Mouse (Mus musculus): ENCODE measurements around the gene Cog1. TPM values are rescaled to one million over a fixed set of nuclear protein-coding genes. Genes with fewer than 3 reads are reported as not detected.

Gene Cog1
- polyA plus RNA-seq, 1 experiment from 2014 or later = 16.6 TPM

GRCm38 (mm10) chr11:113667704-113668103 lies 18.7 kb downstream of the Cog1 start:
- H3K4me3 ChIP-seq = no peak overlapping the region
- H3K4me2 ChIP-seq = no peak overlapping the region
- 63% methylated on average over 4 of the region's 4 CpGs for WGBS
- H3K4me1 ChIP-seq = peaks cover 38% of the 10 kb centered on the region
- 0 out of 2 replicates have a peak overlapping the region, but pooled peaks have one; percentile 24 for H3K27ac ChIP-seq (replicated peaks)
- H3K9ac ChIP-seq = peak overlapping the region; percentile 20; the same call in 1 of the 2 replicates
- no peaks in the 10 kb centered on the region for H3K9me3 ChIP-seq
- no peak for ATAC-seq (ENCODE audit: extremely low read depth, insufficient number of reproducible peaks, low FRiP score, low TSS enrichment)
- H3K36me3 ChIP-seq = peaks cover 81% of the 10 kb centered on the region
- no peaks in the 10 kb centered on the region for H3K27me3 ChIP-seq (replicated peaks)

DNA sequence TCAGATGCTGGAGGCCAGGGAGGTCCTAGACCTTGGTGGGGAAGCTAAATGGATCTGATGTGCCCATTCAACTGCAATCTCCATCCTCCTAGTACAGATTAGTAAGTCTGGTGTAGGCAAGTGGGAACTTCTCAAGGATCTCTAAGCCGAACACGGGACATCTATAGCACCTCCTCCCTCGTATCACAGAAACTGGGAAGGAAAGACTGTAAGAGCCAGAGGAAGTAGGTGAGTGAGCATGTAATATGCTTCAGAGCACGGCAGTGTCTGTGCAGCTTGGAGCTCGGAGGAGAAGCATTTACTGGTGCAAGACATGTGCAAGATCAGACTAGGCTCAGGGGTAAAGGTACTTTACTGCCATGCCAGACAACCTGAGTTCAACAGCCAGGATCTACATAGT lies 19.9 kb downstream of the Cog1 start:
- Histone ChIP-seq H3K4me3 (no peak overlapping the region), H3K4me2 (no peak overlapping the region), H3K27me3 (replicated peaks) (no peaks in the 10 kb centered on the region), H3K9me3 (no peaks in the 10 kb centered on the region), H3K4me1 (peaks cover 46% of the 10 kb centered on the region), H3K36me3 (peaks cover 81% of the 10 kb centered on the region), H3K9ac (0 out of 2 replicates have a peak overlapping the region, but pooled peaks have one; percentile 21), H3K27ac (replicated peaks) (no peak overlapping the region)
- 79% methylated on average over 5 of the region's 5 CpGs for WGBS
- no peak for ATAC-seq (ENCODE audit: extremely low read depth, insufficient number of reproducible peaks, low FRiP score, low TSS enrichment)

- Histone ChIP-seq H3K4me1 (peaks cover 51% of the 10 kb centered on the region), H3K27me3 (replicated peaks) (no peaks in the 10 kb centered on the region), H3K4me2 (no peak overlapping the region), H3K27ac (replicated peaks) (no peak overlapping the region), H3K9me3 (no peaks in the 10 kb centered on the region), H3K9ac (no peak overlapping the region; the same call in 1 of the 2 replicates), H3K36me3 (peaks cover 81% of the 10 kb centered on the region), H3K4me3 (no peak overlapping the region)
- WGBS = 71% methylated on average over 4 of the region's 4 CpGs
- no peak for ATAC-seq (ENCODE audit: extremely low read depth, insufficient number of reproducible peaks, low FRiP score, low TSS enrichment)
These were observed 20.7 kb downstream of the Cog1 start for GRCm38 (mm10) chr11:113669711-113670110.

GRCm38 (mm10) chr11:113673614-113674013 lies 24.6 kb downstream of the Cog1 start:
- no peak for ATAC-seq (ENCODE audit: extremely low read depth, insufficient number of reproducible peaks, low FRiP score, low TSS enrichment)
- Histone ChIP-seq H3K27ac (replicated peaks) (peak overlapping the region; percentile 69), H3K36me3 (peaks cover 84% of the 10 kb centered on the region), H3K9me3 (no peaks in the 10 kb centered on the region), H3K4me2 (peak overlapping the region; percentile 37), H3K4me1 (peaks cover 39% of the 10 kb centered on the region), H3K4me3 (0 out of 2 replicates have a peak overlapping the region, but pooled peaks have one; percentile 3), H3K27me3 (replicated peaks) (no peaks in the 10 kb centered on the region), H3K9ac (peak overlapping the region; percentile 37; the same call in 1 of the 2 replicates)
- WGBS = 58% methylated on average over 4 of the region's 4 CpGs

- Histone ChIP-seq H3K27me3 (replicated peaks) (no peaks in the 10 kb centered on the region), H3K36me3 (peaks cover 74% of the 10 kb centered on the region), H3K27ac (replicated peaks) (no peak overlapping the region), H3K4me3 (no peak overlapping the region), H3K9me3 (no peaks in the 10 kb centered on the region), H3K4me2 (no peak overlapping the region), H3K4me1 (peaks cover 37% of the 10 kb centered on the region), H3K9ac (0 out of 2 replicates have a peak overlapping the region, but pooled peaks have one; percentile 5)
- no peak for ATAC-seq (ENCODE audit: extremely low read depth, insufficient number of reproducible peaks, low FRiP score, low TSS enrichment)
- 85% methylated on average over 5 of the region's 5 CpGs for WGBS
These were observed 25.6 kb downstream of the Cog1 start for GRCm38 (mm10) chr11:113674595-113674994.

GRCm38 (mm10) chr11:113676847-113677246 lies 27.9 kb downstream of the Cog1 start:
- H3K4me3 ChIP-seq = no peak overlapping the region
- no peak overlapping the region for H3K9ac ChIP-seq
- H3K4me2 ChIP-seq = no peak overlapping the region
- no peak overlapping the region for H3K27ac ChIP-seq (replicated peaks)
- no peaks in the 10 kb centered on the region for H3K9me3 ChIP-seq
- H3K36me3 ChIP-seq = peaks cover 54% of the 10 kb centered on the region
- no peaks in the 10 kb centered on the region for H3K27me3 ChIP-seq (replicated peaks)
- H3K4me1 ChIP-seq = peaks cover 51% of the 10 kb centered on the region
- ATAC-seq (ENCODE audit: extremely low read depth, insufficient number of reproducible peaks, low FRiP score, low TSS enrichment) = no peak
- 89% methylated on average over 2 of the region's 2 CpGs for WGBS

DNA sequence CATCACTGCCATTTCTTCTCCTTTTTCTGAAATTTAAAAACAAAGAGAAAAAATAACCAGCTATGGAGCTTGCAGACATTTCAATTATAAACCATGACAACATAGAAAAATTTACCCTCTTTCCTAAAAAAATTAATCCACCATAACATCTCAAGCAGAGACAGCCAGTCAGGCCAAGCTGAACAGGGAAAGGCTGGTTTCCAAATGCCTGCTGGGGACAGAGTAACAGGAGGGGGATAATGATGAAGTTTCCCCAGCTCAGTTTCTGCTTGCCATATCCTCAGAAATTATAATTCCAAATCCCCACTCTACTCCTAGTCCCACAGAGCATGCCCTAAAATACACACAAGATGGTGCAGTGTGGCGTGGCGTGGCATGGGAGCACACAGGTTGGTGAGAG lies 28.4 kb downstream of the Cog1 start:
- WGBS = 95% methylated on average over 2 of the region's 2 CpGs
- 0 out of 2 replicates have a peak overlapping the region, but pooled peaks have one; percentile 79 for H3K27ac ChIP-seq (replicated peaks)
- ATAC-seq (ENCODE audit: extremely low read depth, insufficient number of reproducible peaks, low FRiP score, low TSS enrichment) = no peak
- H3K9ac ChIP-seq = peak overlapping the region; percentile 48; the same call in 1 of the 2 replicates
- H3K4me1 ChIP-seq = peaks cover 57% of the 10 kb centered on the region
- peaks cover 48% of the 10 kb centered on the region for H3K36me3 ChIP-seq
- no peak overlapping the region for H3K4me2 ChIP-seq
- H3K9me3 ChIP-seq = no peaks in the 10 kb centered on the region
- no peak overlapping the region for H3K4me3 ChIP-seq
- no peaks in the 10 kb centered on the region for H3K27me3 ChIP-seq (replicated peaks)

DNA sequence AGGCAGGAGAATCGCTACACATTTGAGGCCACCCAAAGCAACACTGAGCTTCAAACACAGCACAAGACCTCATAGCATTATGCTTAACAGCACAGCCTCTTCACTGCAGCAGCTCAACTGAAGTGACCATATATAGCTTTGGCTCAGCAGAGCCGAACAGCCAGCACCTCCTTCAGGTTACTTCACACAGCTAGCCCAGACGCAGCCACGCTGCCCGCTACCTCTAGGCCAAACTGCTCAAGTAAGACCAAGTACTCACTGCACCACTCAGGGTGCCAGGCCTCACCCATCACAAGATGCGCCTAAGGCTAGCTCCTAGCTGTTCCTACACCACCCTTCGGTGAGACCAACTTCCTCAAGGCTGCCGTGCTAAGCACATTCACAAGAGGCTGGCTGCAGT lies 29.4 kb downstream of the Cog1 start:
- Histone ChIP-seq H3K4me2 (peak overlapping the region; percentile 82), H3K9me3 (no peaks in the 10 kb centered on the region), H3K27me3 (replicated peaks) (no peaks in the 10 kb centered on the region), H3K27ac (replicated peaks) (peak overlapping the region; percentile 79), H3K9ac (peak overlapping the region; percentile 48), H3K4me3 (peak overlapping the region; percentile 5; the same call in 1 of the 2 replicates), H3K36me3 (peaks cover 38% of the 10 kb centered on the region), H3K4me1 (peaks cover 56% of the 10 kb centered on the region)
- 57% methylated on average over 8 of the region's 8 CpGs for WGBS
- no peak; the same call in 1 of the 2 replicates for ATAC-seq (ENCODE audit: extremely low read depth, insufficient number of reproducible peaks, low FRiP score, low TSS enrichment)

GRCm38 (mm10) chr11:113680954-113681353 lies 32.0 kb downstream of the Cog1 start:
- Histone ChIP-seq H3K4me1 (peaks cover 53% of the 10 kb centered on the region), H3K36me3 (peaks cover 13% of the 10 kb centered on the region), H3K9ac (peak overlapping the region; percentile 34), H3K27me3 (replicated peaks) (no peaks in the 10 kb centered on the region), H3K9me3 (no peaks in the 10 kb centered on the region), H3K4me2 (peak overlapping the region; percentile 82), H3K27ac (replicated peaks) (peak overlapping the region; percentile 99), H3K4me3 (peak overlapping the region; percentile 95)
- 64% methylated on average over 2 of the region's 2 CpGs for WGBS
- peak; percentile 6; the same call in 1 of the 2 replicates for ATAC-seq (ENCODE audit: extremely low read depth, insufficient number of reproducible peaks, low FRiP score, low TSS enrichment)

DNA sequence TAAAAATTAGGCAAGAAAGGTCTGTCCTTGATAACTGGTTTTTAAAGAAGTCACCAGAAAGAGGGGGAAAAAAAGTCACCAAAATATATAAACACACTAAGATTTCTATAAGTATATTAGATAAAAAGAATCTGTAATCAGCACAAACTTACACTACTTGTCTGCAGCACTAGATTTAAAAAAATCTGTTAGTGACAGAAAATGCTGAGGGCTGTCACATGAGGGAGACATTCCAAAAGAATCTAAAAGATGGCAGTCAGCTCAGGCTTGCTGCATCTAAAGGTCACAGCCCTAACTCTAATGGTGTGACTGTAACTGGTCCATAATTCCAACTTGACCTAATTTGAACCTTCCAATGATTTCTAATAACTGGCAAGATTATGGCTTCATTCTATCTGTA lies 33.0 kb downstream of the Cog1 start:
- H3K4me3 ChIP-seq = peak overlapping the region; percentile 95
- H3K27me3 ChIP-seq (replicated peaks) = no peaks in the 10 kb centered on the region
- H3K36me3 ChIP-seq = peaks cover 2% of the 10 kb centered on the region
- peak overlapping the region; percentile 57 for H3K9ac ChIP-seq
- peaks cover 60% of the 10 kb centered on the region for H3K4me1 ChIP-seq
- peak overlapping the region; percentile 99 for H3K27ac ChIP-seq (replicated peaks)
- H3K9me3 ChIP-seq = no peaks in the 10 kb centered on the region
- no peak for ATAC-seq (ENCODE audit: extremely low read depth, insufficient number of reproducible peaks, low FRiP score, low TSS enrichment)
- peak overlapping the region; percentile 82 for H3K4me2 ChIP-seq

DNA sequence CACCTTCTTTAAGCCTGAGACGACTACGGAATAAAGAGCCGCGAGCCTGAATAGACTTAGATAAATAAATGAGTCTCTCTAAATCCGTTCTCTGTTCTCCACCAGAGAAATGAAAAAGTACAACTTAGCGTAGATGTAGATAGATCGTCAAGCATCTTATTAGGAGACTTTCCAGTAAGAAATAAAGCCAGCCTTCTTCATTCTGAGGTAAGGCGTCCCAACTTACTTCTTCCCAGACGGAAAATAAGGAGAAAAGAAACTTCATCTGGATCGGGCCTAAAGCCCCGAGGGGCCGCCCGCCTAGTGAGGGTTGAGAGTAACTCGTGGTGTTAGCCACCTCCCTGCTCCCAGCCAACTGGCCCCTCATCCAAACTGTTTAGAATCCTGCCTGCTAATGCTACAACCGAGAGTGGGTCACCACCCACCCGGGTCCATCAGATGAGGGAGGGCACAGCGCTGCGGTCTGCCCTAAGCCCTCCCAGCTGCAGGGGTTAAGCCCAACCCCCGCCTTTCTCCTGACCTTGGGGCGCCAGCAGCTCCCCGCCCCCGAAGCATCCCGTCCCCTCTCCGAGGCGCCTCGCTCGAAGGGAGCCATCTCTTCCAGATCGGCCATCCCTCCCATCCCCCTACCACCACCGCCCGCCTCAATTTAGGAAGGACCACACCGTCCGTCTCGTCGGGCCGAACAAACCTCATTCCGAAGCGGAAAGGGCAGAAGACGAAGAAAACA lies 34.1 kb downstream of the Cog1 start:
- peak overlapping the region; percentile 98 for H3K9ac ChIP-seq
- 2% methylated on average over 38 of the region's 38 CpGs for WGBS
- H3K27ac ChIP-seq (replicated peaks) = peak overlapping the region; percentile 99
- H3K36me3 ChIP-seq = peaks cover 6% of the 10 kb centered on the region
- ATAC-seq (ENCODE audit: extremely low read depth, insufficient number of reproducible peaks, low FRiP score, low TSS enrichment) = peak; percentile 58
- H3K4me2 ChIP-seq = peak overlapping the region; percentile 82
- no peaks in the 10 kb centered on the region for H3K27me3 ChIP-seq (replicated peaks)
- peaks cover 55% of the 10 kb centered on the region for H3K4me1 ChIP-seq
- no peaks in the 10 kb centered on the region for H3K9me3 ChIP-seq
- peak overlapping the region; percentile 95 for H3K4me3 ChIP-seq

DNA sequence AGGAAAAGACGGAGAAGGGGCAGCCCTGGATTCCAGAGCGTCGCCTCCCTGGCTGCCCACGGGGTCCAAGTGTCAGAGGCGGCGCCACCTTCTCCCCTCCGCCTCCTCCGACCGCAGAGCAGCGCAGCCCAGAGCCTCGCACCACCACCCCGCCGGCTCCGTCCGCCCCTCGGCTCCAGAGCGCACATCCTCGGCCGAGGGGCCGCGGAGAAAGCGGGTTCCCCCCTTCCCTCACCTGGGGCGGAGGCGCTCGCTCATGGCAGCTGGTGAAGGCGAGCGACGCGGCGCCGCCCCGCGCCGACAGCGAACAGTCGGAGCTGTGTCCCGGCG lies 34.6 kb downstream of the Cog1 start:
- Histone ChIP-seq H3K9me3 (no peaks in the 10 kb centered on the region), H3K4me1 (peaks cover 50% of the 10 kb centered on the region), H3K36me3 (peaks cover 12% of the 10 kb centered on the region), H3K4me2 (peak overlapping the region; percentile 82), H3K4me3 (peak overlapping the region; percentile 95), H3K27me3 (replicated peaks) (no peaks in the 10 kb centered on the region), H3K9ac (peak overlapping the region; percentile 98), H3K27ac (replicated peaks) (peak overlapping the region; percentile 99)
- 0% methylated on average over 38 of the region's 38 CpGs for WGBS
- no peak; the same call in 1 of the 2 replicates for ATAC-seq (ENCODE audit: extremely low read depth, insufficient number of reproducible peaks, low FRiP score, low TSS enrichment)
